Mouse (Mus musculus): ENCODE data around the gene Nrcam. TPM values are rescaled to one million over a fixed set of nuclear protein-coding genes. Genes with fewer than 3 reads are reported as not detected.

The Nrcam gene
- polyA plus RNA-seq, 1 experiment from 2014 or later: 0.03 TPM

- DNase-seq (ENCODE audit: low read depth, low spot score): no peak
- ChIA-PET POLR2A (no interaction called here), CTCF (no interaction called here)
- H3K27me3 ChIP-seq: peaks cover 6% of the 10 kb centered on the region
- TF ChIP-seq CTCF (IDR thresholded peaks at IDR 0.05): no peak
- in situ Hi-C loops (cut with MboI; ENCODE audit: low pct_unique_long_range_greater_than_20kb): no loop called here
- ATAC-seq: no peak
These were observed 186.4 kb downstream of the Nrcam start for GRCm38 (mm10) chr12:44515066-44515465.

- in situ Hi-C loops (cut with MboI; ENCODE audit: low pct_unique_long_range_greater_than_20kb): no loop called here
- peaks cover 21% of the 10 kb centered on the region for H3K27me3 ChIP-seq
- no peak for ATAC-seq
- TF ChIP-seq CTCF (IDR thresholded peaks at IDR 0.05): no peak
- POLR2A ChIA-PET: no interaction called here
- no peak for DNase-seq (ENCODE audit: low read depth, low spot score)
- CTCF ChIA-PET: interaction anchor here (1.2 kb wide), 1 partner anchor 21 kb away, joined by 3 read pairs; no protein-coding TSS in a partner anchor
These were observed 190.9 kb downstream of the Nrcam start for GRCm38 (mm10) chr12:44519440-44520141.

DNA sequence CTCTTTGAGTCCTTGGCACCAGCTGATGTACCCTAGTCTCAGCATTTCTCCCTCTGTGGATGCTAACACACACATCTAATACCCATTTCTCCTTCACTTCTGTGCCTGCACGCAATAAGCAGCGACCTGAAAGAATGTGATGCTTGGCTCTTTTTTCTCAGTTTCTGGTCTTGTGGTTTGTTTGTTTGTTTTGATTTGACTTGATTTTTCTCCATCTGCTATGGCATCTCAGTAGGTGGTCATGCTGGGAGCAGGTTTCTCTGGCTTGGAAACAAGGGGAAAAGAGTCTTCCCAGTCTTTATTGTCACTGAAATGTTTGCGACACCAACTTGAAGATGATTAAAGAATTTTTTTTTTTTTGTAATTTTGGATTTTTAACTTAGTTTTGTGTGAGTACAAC lies 192.8 kb downstream of the Nrcam start:
- ATAC-seq (no peak), DNase-seq (ENCODE audit: low read depth, low spot score) (no peak)
- peaks cover 25% of the 10 kb centered on the region for H3K27me3 ChIP-seq
- ChIA-PET CTCF (no interaction called here), POLR2A (no interaction called here)
- in situ Hi-C loops (cut with MboI; ENCODE audit: low pct_unique_long_range_greater_than_20kb): no loop called here
- no peak for TF ChIP-seq CTCF (IDR thresholded peaks at IDR 0.05)

DNA sequence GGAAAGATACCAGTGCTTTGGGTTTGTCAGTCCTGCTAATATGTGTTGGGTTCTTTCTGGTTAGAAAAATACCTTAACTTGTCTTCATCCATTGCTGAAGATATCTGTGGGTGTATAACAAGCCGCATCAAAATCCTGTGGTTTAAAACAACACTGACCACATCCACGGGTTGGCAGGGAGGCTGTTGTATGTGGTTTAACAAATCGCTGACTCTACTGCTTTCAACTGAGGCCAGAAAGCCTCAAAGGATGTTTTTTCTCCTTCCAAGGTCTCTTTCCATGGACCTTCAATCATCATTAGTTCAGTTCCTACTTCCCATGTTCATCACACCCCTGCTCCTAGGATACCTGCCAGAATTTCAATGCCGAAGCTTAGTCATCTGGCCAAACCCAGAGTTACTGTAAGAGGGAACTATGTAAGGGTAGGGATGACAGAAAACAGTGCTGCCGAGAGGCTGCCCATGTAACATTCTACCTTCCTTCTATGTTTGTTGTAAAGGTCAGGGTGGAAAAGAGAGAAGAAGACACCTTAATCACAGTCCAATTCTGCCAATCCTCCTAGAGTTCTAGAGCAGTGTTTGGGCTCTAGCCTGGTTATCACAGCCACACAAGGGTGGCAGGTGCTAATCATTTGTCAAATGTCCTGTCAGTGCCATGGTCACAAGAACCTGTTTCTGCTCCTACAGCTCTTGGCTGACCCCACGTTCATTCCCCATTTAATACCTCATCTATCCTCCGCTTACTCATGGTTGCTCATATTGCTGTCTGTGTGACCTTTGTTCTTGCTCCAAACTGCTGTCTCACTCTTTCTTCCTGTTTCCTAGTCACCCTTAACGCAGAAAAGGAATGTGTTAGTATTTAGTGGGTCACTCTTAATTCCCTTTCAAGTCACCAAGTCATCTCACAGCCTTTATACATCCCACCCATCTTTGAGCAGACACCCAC lies 196.2 kb downstream of the Nrcam start:
- POLR2A ChIA-PET: no interaction called here
- in situ Hi-C loops (cut with MboI; ENCODE audit: low pct_unique_long_range_greater_than_20kb): no loop called here
- TF ChIP-seq CTCF (IDR thresholded peaks at IDR 0.05): no peak
- CTCF ChIA-PET: no interaction called here
- DNase-seq (ENCODE audit: low read depth, low spot score) (no peak), ATAC-seq (no peak)
- peaks cover 26% of the 10 kb centered on the region for H3K27me3 ChIP-seq

DNA sequence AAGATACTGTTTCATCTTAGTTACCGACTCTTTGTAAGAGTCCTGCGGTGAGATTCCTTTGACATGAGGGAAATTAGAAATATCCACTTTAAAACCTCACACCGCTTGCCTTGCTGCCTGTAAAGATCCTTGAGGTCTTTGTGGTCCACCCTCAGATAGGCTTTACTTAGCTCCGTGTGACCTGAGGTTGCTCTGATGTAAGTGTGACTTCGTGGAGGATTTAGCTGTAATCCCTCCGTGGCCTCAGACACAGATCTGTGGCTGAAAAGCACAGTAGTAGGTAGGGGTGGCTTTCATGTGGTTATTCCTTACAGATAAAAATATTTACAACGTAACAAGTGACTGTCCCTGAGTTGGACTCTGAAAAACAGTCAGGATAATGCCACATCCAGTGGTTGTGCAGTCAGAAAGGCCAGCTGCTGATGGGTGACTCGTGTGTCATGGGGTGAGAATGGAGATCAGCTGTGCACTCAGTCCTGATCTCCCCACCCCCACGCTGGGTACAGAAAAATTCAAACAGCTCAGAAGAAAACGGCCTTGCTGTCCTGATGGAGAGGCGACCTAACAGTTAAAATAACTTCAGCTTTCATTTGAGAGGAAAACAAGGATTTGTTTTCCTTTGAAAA lies 199.8 kb downstream of the Nrcam start:
- ChIA-PET CTCF (no interaction called here), POLR2A (no interaction called here)
- in situ Hi-C loops (cut with MboI; ENCODE audit: low pct_unique_long_range_greater_than_20kb): no loop called here
- no peak for TF ChIP-seq CTCF (IDR thresholded peaks at IDR 0.05)
- ATAC-seq (no peak), DNase-seq (ENCODE audit: low read depth, low spot score) (no peak)
- peaks cover 44% of the 10 kb centered on the region for H3K27me3 ChIP-seq

GRCm38 (mm10) chr12:44532337-44533113 lies 203.8 kb downstream of the Nrcam start:
- ChIA-PET POLR2A (no interaction called here), CTCF (no interaction called here)
- in situ Hi-C loops (cut with MboI; ENCODE audit: low pct_unique_long_range_greater_than_20kb): no loop called here
- TF ChIP-seq CTCF (IDR thresholded peaks at IDR 0.05): no peak
- peaks cover 36% of the 10 kb centered on the region for H3K27me3 ChIP-seq
- DNase-seq (ENCODE audit: low read depth, low spot score): no peak
- no peak for ATAC-seq

- ATAC-seq (no peak), DNase-seq (ENCODE audit: low read depth, low spot score) (no peak)
- no peak for TF ChIP-seq CTCF (IDR thresholded peaks at IDR 0.05)
- peaks cover 36% of the 10 kb centered on the region for H3K27me3 ChIP-seq
- in situ Hi-C loops (cut with MboI; ENCODE audit: low pct_unique_long_range_greater_than_20kb): no loop called here
- POLR2A ChIA-PET: no interaction called here
- CTCF ChIA-PET: no interaction called here
These were observed 205.5 kb downstream of the Nrcam start for GRCm38 (mm10) chr12:44534100-44534633.

- DNase-seq (ENCODE audit: low read depth, low spot score) (no peak), ATAC-seq (no peak)
- in situ Hi-C loops (cut with MboI; ENCODE audit: low pct_unique_long_range_greater_than_20kb): no loop called here
- H3K27me3 ChIP-seq: peaks cover 28% of the 10 kb centered on the region
- POLR2A ChIA-PET: no interaction called here
- no peak for TF ChIP-seq CTCF (IDR thresholded peaks at IDR 0.05)
- CTCF ChIA-PET: no interaction called here
These were observed 206.9 kb downstream of the Nrcam start for GRCm38 (mm10) chr12:44535623-44536022.

- ChIA-PET POLR2A (no interaction called here), CTCF (interaction anchor here (0.8 kb wide), 1 partner anchor 13 kb away, joined by 3 read pairs; no protein-coding TSS in a partner anchor)
- in situ Hi-C loops (cut with MboI; ENCODE audit: low pct_unique_long_range_greater_than_20kb): no loop called here
- peaks cover 15% of the 10 kb centered on the region for H3K27me3 ChIP-seq
- ATAC-seq (no peak), DNase-seq (ENCODE audit: low read depth, low spot score) (peak; percentile 13)
- TF ChIP-seq CTCF (IDR thresholded peaks at IDR 0.05): peak; percentile 52
These were observed 219.2 kb downstream of the Nrcam start for GRCm38 (mm10) chr12:44547721-44548369.

DNA sequence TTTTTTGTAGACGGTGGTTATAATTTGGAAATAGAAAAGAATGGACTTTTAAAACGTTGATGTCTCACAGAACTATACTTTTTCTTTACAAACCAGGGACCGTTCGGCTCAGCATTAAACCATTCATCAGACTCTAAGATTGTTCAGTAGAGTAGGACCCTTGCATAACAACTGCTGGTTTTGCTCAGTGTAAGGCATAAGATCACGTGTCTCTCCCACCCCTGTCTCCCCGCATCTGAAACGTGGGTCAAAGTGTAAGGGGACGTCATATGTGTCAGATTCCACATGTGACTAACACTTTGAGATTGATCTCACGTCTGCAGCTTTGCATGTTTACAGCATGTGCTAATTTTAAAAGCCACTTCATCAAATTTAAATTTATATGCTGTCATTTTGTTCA lies 219.8 kb downstream of the Nrcam start:
- TF ChIP-seq CTCF (IDR thresholded peaks at IDR 0.05): no peak
- peaks cover 16% of the 10 kb centered on the region for H3K27me3 ChIP-seq
- ChIA-PET CTCF (interaction anchor here (0.8 kb wide), 1 partner anchor 13 kb away, joined by 3 read pairs; no protein-coding TSS in a partner anchor), POLR2A (no interaction called here)
- DNase-seq (ENCODE audit: low read depth, low spot score) (no peak), ATAC-seq (no peak)
- in situ Hi-C loops (cut with MboI; ENCODE audit: low pct_unique_long_range_greater_than_20kb): no loop called here

Measured in Patski (cell line).